ENCODE assay signal across 14 mouse cellular contexts in genomic region chr11:108140028-108140427, GRCm38 (mm10).
DNase-seq lines count a peak whose midpoint lies in the region; ATAC-seq and TF ChIP-seq lines count a peak whose summit lies in the region.
"Had no signal": no experiment of that assay in that cellular context is flagged by ENCODE, and none has a peak within 500 bp of the region (broad histone marks: within the 10 kb centered on the region; RNA-seq: fewer than 3 reads in every experiment).

No protein-coding gene starts in this region.

- no peak for TF ChIP-seq EP300 in stomach, postnatal 0 days (optimal IDR thresholded peaks at IDR 0.05)

- H3K9me3 ChIP-seq in stomach, postnatal 0 days (ENCODE audit: control insufficient read depth, low read length): no peaks in the 10 kb centered on the region
- H3K9me3 ChIP-seq: embryonic facial prominence, embryonic 12.5 days; hindbrain, embryonic 12.5 days; limb, embryonic 12.5 days; midbrain, embryonic 12.5 days had no signal

- peak; percentile 34 for DNase-seq in heart, postnatal 4 days
- no peak for DNase-seq in heart, postnatal 25 days (ENCODE audit: low spot score)
- DNase-seq in right cerebral cortex, postnatal 14 days: peak; percentile 39
- DNase-seq in right cerebral cortex, postnatal 36 days (ENCODE audit: low spot score in 2 of 2): no peak
- peak; percentile 55 to 69 for DNase-seq in kidney, postnatal 4 days
- DNase-seq in stomach, postnatal 0 days (ENCODE audit: low spot score): peak; percentile 41
- DNase-seq in yolk sac, embryonic 10.5 days (ENCODE audit: low spot score): no peak
- DNase-seq: cerebellum, adult 8-10 months; heart, adult 2 months; layer of hippocampus, adult 9-11 months had no signal

- TF ChIP-seq CTCF in stomach, postnatal 0 days (IDR thresholded peaks at IDR 0.05; ENCODE audit: low read depth): no peak

- intact Hi-C loops in heart, postnatal 25 days (cut with DNase I): no loop called here

- no peak overlapping the region for H3K4me3 ChIP-seq in stomach, postnatal 0 days (ENCODE audit: low read depth, low read length)
- H3K4me3 ChIP-seq: embryonic facial prominence, embryonic 12.5 days; heart, adult 2 months; hindbrain, embryonic 12.5 days; limb, embryonic 12.5 days; midbrain, embryonic 12.5 days had no signal

- H3K9ac ChIP-seq in stomach, postnatal 0 days (ENCODE audit: low read length): no peak overlapping the region
- H3K9ac ChIP-seq: embryonic facial prominence, embryonic 12.5 days; hindbrain, embryonic 12.5 days; limb, embryonic 12.5 days; midbrain, embryonic 12.5 days had no signal

- no peak overlapping the region for H3K27ac ChIP-seq in stomach, postnatal 0 days (replicated peaks)
- H3K27ac ChIP-seq: embryonic facial prominence, embryonic 12.5 days; heart, adult 2 months; hindbrain, embryonic 12.5 days; limb, embryonic 12.5 days; midbrain, embryonic 12.5 days had no signal

- 61% methylated on average over 7 of the region's 7 CpGs for WGBS in stomach, postnatal 0 days

- no peak for ATAC-seq in stomach, postnatal 0 days (ENCODE audit: low FRiP score, low TSS enrichment)

- no peak overlapping the region for H3K4me2 ChIP-seq in stomach, postnatal 0 days (replicated peaks; ENCODE audit: low read depth)
- H3K4me2 ChIP-seq: embryonic facial prominence, embryonic 12.5 days; hindbrain, embryonic 12.5 days; limb, embryonic 12.5 days; midbrain, embryonic 12.5 days had no signal

- H3K27me3 ChIP-seq in stomach, postnatal 0 days (ENCODE audit: control insufficient read depth, insufficient read depth, low read length): no peaks in the 10 kb centered on the region
- H3K27me3 ChIP-seq: embryonic facial prominence, embryonic 12.5 days; hindbrain, embryonic 12.5 days; limb, embryonic 12.5 days had no signal

- H3K4me1 ChIP-seq in stomach, postnatal 0 days (replicated peaks; ENCODE audit: control insufficient read depth, insufficient read depth): no peaks in the 10 kb centered on the region

- H3K36me3 ChIP-seq in stomach, postnatal 0 days (ENCODE audit: control insufficient read depth, insufficient read depth, low read length): no peaks in the 10 kb centered on the region
- H3K36me3 ChIP-seq: embryonic facial prominence, embryonic 12.5 days; hindbrain, embryonic 12.5 days; limb, embryonic 12.5 days; midbrain, embryonic 12.5 days had no signal

Comparison
In these comparisons a context has a peak if more than half of its experiments do, and no peak if none do; other contexts are left out.
1. DNase-seq: peak in heart, postnatal 4 days (single experiment), right cerebral cortex, postnatal 14 days (single experiment), kidney, postnatal 4 days (2 of 2) and stomach, postnatal 0 days (single experiment); none in heart, postnatal 25 days (single experiment), right cerebral cortex, postnatal 36 days (0 of 2) and yolk sac, embryonic 10.5 days (single experiment).